Mouse (Mus musculus) MEL (cell line): Measurements from ENCODE around the gene Gm49776. TPM values are rescaled to one million over a fixed set of nuclear protein-coding genes. Genes with fewer than 3 reads are reported as not detected.

Experiments
- DNase-seq: peaks from one replicate; pipeline ENCODE4 v3.0.0; 2011; ENCODE audit warnings: low read depth, low spot score
- H3K27ac ChIP-seq: 2 replicates; pipeline ENCODE4 v1.5.1; 2012; ENCODE audit warnings: low read depth, mild to moderate bottlenecking, control low read depth, low read length, moderate library complexity; ENCODE audit not compliant: control insufficient read depth
- H3K27me3 ChIP-seq, 2 experiments: fragments of 150-350 bp in 1 of 2; sonication (generic) in 1 of 2; 2 replicates each; pipeline ENCODE4 v1.6.1; 2012; ENCODE audit warnings: low read length in 2 of 2, mild to moderate bottlenecking in 2 of 2, improper control_type of control experiment in 1 of 2, moderate library complexity in 1 of 2; ENCODE audit not compliant: insufficient read depth in 2 of 2, control insufficient read depth in 1 of 2
- H3K36me3 ChIP-seq, 2 experiments: 2 replicates each; pipeline ENCODE4 v1.6.1; 2012 to 2014; ENCODE audit warnings: low read length in 2 of 2, improper control_type of control experiment in 1 of 2, inconsistent platforms in 1 of 2, mild to moderate bottlenecking in 1 of 2; ENCODE audit not compliant: insufficient read depth in 2 of 2, control insufficient read depth in 1 of 2
- H3K4me1 ChIP-seq, 2 experiments: fragments of 150-350 bp in 1 of 2; sonication (generic) in 1 of 2; 2 replicates each; pipeline ENCODE4 v1.6.1; 2012; ENCODE audit warnings: low read length in 2 of 2, improper control_type of control experiment in 1 of 2, mild to moderate bottlenecking in 1 of 2; ENCODE audit not compliant: insufficient read depth in 2 of 2, control insufficient read depth in 1 of 2
- H3K4me3 ChIP-seq, 2 experiments: fragments of 150-350 bp in 1 of 2; sonication (generic) in 1 of 2; 2 replicates each; pipeline ENCODE4 v1.5.1; 2012; ENCODE audit warnings: low read depth in 2 of 2, low read length in 2 of 2, mild to moderate bottlenecking in 2 of 2, moderate library complexity in 2 of 2, control low read depth in 1 of 2, improper control_type of control experiment in 1 of 2; ENCODE audit not compliant: control insufficient read depth in 1 of 2, insufficient read depth in 1 of 2
- H3K79me2 ChIP-seq: 2 replicates; pipeline ENCODE4 v1.6.1; 2012; ENCODE audit warnings: mild to moderate bottlenecking, low read length, moderate library complexity; ENCODE audit not compliant: control insufficient read depth, poor library complexity, insufficient read depth
- H3K9ac ChIP-seq: 2 replicates; pipeline ENCODE4 v1.6.1; 2012; ENCODE audit warnings: low read depth, mild to moderate bottlenecking, control low read depth, low read length, moderate library complexity; ENCODE audit not compliant: control insufficient read depth, poor library complexity, severe bottlenecking
- H3K9me3 ChIP-seq: fragments of 150-350 bp; sonication (generic); replicated peaks from 2 replicates; pipeline ENCODE4 v1.6.1; 2012; ENCODE audit warnings: mild to moderate bottlenecking, low read length, improper control_type of control experiment, moderate library complexity; ENCODE audit not compliant: insufficient read depth
- BHLHE40 ChIP-seq: IDR thresholded peaks from 2 replicates; pipeline ENCODE4 v1.6.1; 2012; ENCODE audit warnings: low read depth, mild to moderate bottlenecking, inconsistent platforms, low read length, improper control_type of control experiment, borderline replicate concordance
- CHD1 ChIP-seq: IDR thresholded peaks from 2 replicates; pipeline ENCODE4 v1.6.1; 2012; ENCODE audit warnings: low read depth, mild to moderate bottlenecking, inconsistent platforms, low read length, improper control_type of control experiment
- CTCF ChIP-seq, 3 experiments: IDR thresholded peaks in 2 of 3; conservative IDR thresholded peaks in 1 of 3; 2 replicates each; pipeline ENCODE4 v1.5.1; 2011 to 2012; ENCODE audit warnings: low read length in 3 of 3, low read depth in 2 of 3, mild to moderate bottlenecking in 2 of 3, improper control_type of control experiment in 1 of 3, inconsistent platforms in 1 of 3, mixed read lengths in 1 of 3, moderate library complexity in 1 of 3; ENCODE audit not compliant: control insufficient read depth in 1 of 3, insufficient read depth in 1 of 3, poor library complexity in 1 of 3, severe bottlenecking in 1 of 3
- ELF1 ChIP-seq: IDR thresholded peaks from 2 replicates; pipeline ENCODE4 v1.6.1; 2014; ENCODE audit warnings: low read depth, mild to moderate bottlenecking, inconsistent platforms, low read length, improper control_type of control experiment, moderate library complexity
- EP300 ChIP-seq, 2 experiments: IDR thresholded peaks; 2 replicates each; pipeline ENCODE4 v1.6.1; 2011; ENCODE audit warnings: improper control_type of control experiment in 2 of 2, low read length in 2 of 2, low read depth in 1 of 2, mild to moderate bottlenecking in 1 of 2
- ETS1 ChIP-seq: IDR thresholded peaks from 2 replicates; pipeline ENCODE4 v1.6.1; 2012; ENCODE audit warnings: low read depth, mild to moderate bottlenecking, inconsistent platforms, low read length, improper control_type of control experiment, moderate library complexity
- KAT2A ChIP-seq: conservative IDR thresholded peaks from 2 replicates; pipeline ENCODE4 v1.6.1; 2012; ENCODE audit warnings: low read depth, low read length, improper control_type of control experiment, inconsistent platforms
- MAX ChIP-seq: IDR thresholded peaks from 2 replicates; pipeline ENCODE4 v1.6.1; 2011; ENCODE audit warnings: low read length, improper control_type of control experiment
- MEF2A ChIP-seq: IDR thresholded peaks from 2 replicates; pipeline ENCODE4 v1.6.1; 2014; ENCODE audit warnings: low read depth, mild to moderate bottlenecking, inconsistent platforms, low read length, improper control_type of control experiment; ENCODE audit not compliant: poor library complexity, insufficient replicate concordance, severe bottlenecking; ENCODE audit errors: extremely low read depth
- MXI1 ChIP-seq: IDR thresholded peaks from 2 replicates; pipeline ENCODE4 v1.6.1; 2011; ENCODE audit warnings: mild to moderate bottlenecking, low read depth, low read length, improper control_type of control experiment
- NELFE ChIP-seq: IDR thresholded peaks from 2 replicates; pipeline ENCODE4 v1.6.1; 2011; ENCODE audit warnings: low read depth, low read length, improper control_type of control experiment
- RCOR1 ChIP-seq: IDR thresholded peaks from 2 replicates; pipeline ENCODE4 v1.6.1; 2012; ENCODE audit warnings: low read depth, mild to moderate bottlenecking, inconsistent platforms, low read length, improper control_type of control experiment
- SMC3 ChIP-seq: IDR thresholded peaks from 2 replicates; pipeline ENCODE4 v1.6.1; 2011; ENCODE audit warnings: low read depth, low read length, improper control_type of control experiment
- TAL1 ChIP-seq: IDR thresholded peaks from 2 replicates; pipeline ENCODE4 v1.6.1; 2012; ENCODE audit warnings: mild to moderate bottlenecking, inconsistent platforms, low read length, moderate library complexity, mixed read lengths
- TBP ChIP-seq: IDR thresholded peaks from 2 replicates; pipeline ENCODE4 v1.8.0; 2011; ENCODE audit warnings: low read depth, low read length, improper control_type of control experiment
- TCF12 ChIP-seq: IDR thresholded peaks from 2 replicates; pipeline ENCODE4 v1.6.1; 2014; ENCODE audit warnings: low read depth, mild to moderate bottlenecking, inconsistent platforms, low read length, improper control_type of control experiment, moderate library complexity
- ZNF384 ChIP-seq: IDR thresholded peaks from 2 replicates; pipeline ENCODE4 v1.6.1; 2012; ENCODE audit warnings: low read depth, mild to moderate bottlenecking, inconsistent platforms, low read length, improper control_type of control experiment
- polyA plus RNA-seq, 2 experiments: library from polyadenylated mRNA; stranded (reverse) in 1 of 2; unstranded in 1 of 2; fragments of >175 nt in 1 of 2; fragments of >200 nt in 1 of 2; gene quantifications; 2 replicates each; pipeline versions ENCODE4 v1.2.1 to v1.2.4; 2012; ENCODE audit warnings: low replicate concordance in 2 of 2, low read depth in 1 of 2; ENCODE audit not compliant: insufficient read length in 2 of 2, insufficient read depth in 1 of 2, missing spikeins in 1 of 2
- total RNA-seq: library from RNA; depleted of rRNA; stranded (reverse); fragments of 300-350 nt; gene quantifications from 2 replicates; pipeline ENCODE4 v1.2.3, GENCODE M21; 2012

The Gm49776 gene
- total and polyA plus RNA-seq, 3 experiments: 0.77 to 32.7 TPM; not detected in 1

- H3K4me3 ChIP-seq: no peak overlapping the region
- TF ChIP-seq TAL1 (no peak), ZNF384 (no peak)
- no peaks in the 10 kb centered on the region for H3K27me3 ChIP-seq
- peaks cover 23% of the 10 kb centered on the region for H3K79me2 ChIP-seq
- DNase-seq: no peak
- no peak overlapping the region for H3K9ac ChIP-seq
- no peaks in the 10 kb centered on the region for H3K9me3 ChIP-seq
- H3K36me3 ChIP-seq: no peaks in the 10 kb centered on the region
- H3K4me1 ChIP-seq: peaks cover 0 to 10% of the 10 kb centered on the region in 2 experiments; a peak in 2 of 4 replicates
- H3K27ac ChIP-seq: no peak overlapping the region
These were observed 28.5 kb downstream of the Gm49776 start for GRCm38 (mm10) chr16:18229622-18230021.

- Histone ChIP-seq H3K36me3 (no peaks in the 10 kb centered on the region), H3K79me2 (peaks cover 15% of the 10 kb centered on the region), H3K27ac (no peak overlapping the region), H3K9ac (no peak overlapping the region), H3K27me3 (no peaks in the 10 kb centered on the region), H3K4me3 (no peak overlapping the region), H3K4me1 (peaks cover 0 to 7% of the 10 kb centered on the region in 2 experiments; a peak in 2 of 4 replicates), H3K9me3 (no peaks in the 10 kb centered on the region)
- TF ChIP-seq SMC3 (no peak), NELFE (no peak), TBP (no peak), BHLHE40 (no peak), ZNF384 (no peak), EP300 (IDR thresholded peaks at IDR 0.05; ENCODE audit: low read depth in 1 of 2, low read length in 2 of 2) (no peak), MAX (no peak), KAT2A (no peak)
- DNase-seq: no peak
These were observed 29.3 kb downstream of the Gm49776 start for GRCm38 (mm10) chr16:18228856-18229255.

DNA sequence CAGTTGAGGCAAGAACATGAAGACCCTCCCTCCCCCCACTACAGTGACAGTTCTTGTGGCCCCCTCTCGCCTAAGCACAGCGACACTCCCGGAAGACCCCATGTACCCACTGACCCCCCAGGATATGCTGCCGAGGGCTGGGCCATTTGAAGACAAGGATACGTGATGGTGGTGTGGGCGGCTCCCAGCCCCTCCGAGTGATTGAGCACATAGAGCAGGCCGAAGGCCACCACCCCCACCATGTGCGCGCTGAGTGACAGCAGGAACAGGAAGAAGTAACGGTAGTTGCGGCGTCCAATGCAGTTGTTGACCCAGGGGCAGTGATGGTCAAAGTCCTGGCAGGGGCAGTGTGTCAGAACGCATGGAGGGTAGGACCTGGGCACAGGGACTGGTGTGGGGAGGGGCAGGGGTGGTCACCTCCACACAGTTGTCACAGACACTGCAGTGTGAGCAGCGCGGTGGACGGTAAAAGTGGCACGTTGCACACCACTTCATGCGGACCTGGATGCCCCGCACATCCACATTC is 30.2 kb downstream of the Gm49776 start:
- peaks cover 13% of the 10 kb centered on the region for H3K79me2 ChIP-seq
- no peak for DNase-seq
- no peak overlapping the region for H3K4me3 ChIP-seq
- no peak overlapping the region for H3K27ac ChIP-seq
- H3K4me1 ChIP-seq: peaks cover 0 to 6% of the 10 kb centered on the region in 2 experiments; a peak in 1 of 4 replicates
- TF ChIP-seq CHD1: no peak
- TF ChIP-seq ETS1: no peak
- no peak for TF ChIP-seq MXI1
- TF ChIP-seq ZNF384: no peak
- TF ChIP-seq MAX: no peak
- no peak for TF ChIP-seq TCF12
- no peak for TF ChIP-seq RCOR1
- no peak for TF ChIP-seq CTCF (IDR thresholded peaks at IDR 0.05 in 2 of 3, conservative IDR thresholded peaks at IDR 0.05 in 1 of 3; ENCODE audit: control insufficient read depth in 1 of 3, insufficient read depth in 1 of 3, low read depth in 2 of 3, low read length in 3 of 3, poor library complexity in 1 of 3, severe bottlenecking in 1 of 3)
- no peak for TF ChIP-seq TAL1
- TF ChIP-seq MEF2A: no peak
- TF ChIP-seq ELF1: no peak
- no peaks in the 10 kb centered on the region for H3K9me3 ChIP-seq
- no peaks in the 10 kb centered on the region for H3K27me3 ChIP-seq
- no peak overlapping the region for H3K9ac ChIP-seq
- H3K36me3 ChIP-seq: no peaks in the 10 kb centered on the region
